Mouse (Mus musculus) liver, postnatal 0 days (tissue): ENCODE measurements around the gene Rtn4rl2. TPM values are rescaled to one million over a fixed set of nuclear protein-coding genes. Genes with fewer than 3 reads are reported as not detected.

Source experiments
- ATAC-seq: fragments of 200-750 bp; cut with Nextera tagmentation; 2 replicates; pipeline ENCODE4 v1.8.0; 2017; ENCODE audit warnings: mild to moderate bottlenecking, moderate library complexity
- DNase-seq: peaks from one replicate; pipeline ENCODE4 v3.0.0-alpha.2; 2016
- H3K27ac ChIP-seq: fragments of 300-500 bp; sonication (generic); 2 replicates; pipeline ENCODE4 v1.5.1; 2014; ENCODE audit warnings: antibody characterized with exemption, moderate library complexity, mild to moderate bottlenecking, low read depth
- H3K27me3 ChIP-seq: fragments of 300-500 bp; sonication (generic); 2 replicates; pipeline ENCODE4 v1.6.1; 2014; ENCODE audit warnings: low read length, control low read depth, mixed read lengths; ENCODE audit not compliant: insufficient read depth
- H3K36me3 ChIP-seq: fragments of 300-500 bp; sonication (generic); replicated peaks from 2 replicates; pipeline ENCODE4 v1.6.1; 2014; ENCODE audit warnings: mild to moderate bottlenecking, control low read depth, low read length, moderate library complexity, mixed read lengths; ENCODE audit not compliant: insufficient read depth
- H3K4me1 ChIP-seq: fragments of 300-500 bp; sonication (generic); 2 replicates; pipeline ENCODE4 v1.6.1; 2014; ENCODE audit warnings: antibody characterized with exemption, mild to moderate bottlenecking, control low read depth; ENCODE audit not compliant: insufficient read depth
- H3K4me2 ChIP-seq: fragments of 300-500 bp; sonication (generic); 2 replicates; pipeline ENCODE4 v1.6.1; 2014; ENCODE audit warnings: low read depth, mild to moderate bottlenecking, low read length, moderate library complexity, mixed read lengths
- H3K4me3 ChIP-seq: fragments of 300-500 bp; sonication (generic); 2 replicates; pipeline ENCODE4 v1.5.1; 2014; ENCODE audit warnings: low read depth, low read length
- H3K9ac ChIP-seq: fragments of 300-500 bp; sonication (generic); replicated peaks from 2 replicates; pipeline ENCODE4 v1.6.1; 2014; ENCODE audit warnings: mild to moderate bottlenecking, moderate library complexity
- H3K9me3 ChIP-seq: fragments of 300-500 bp; sonication (generic); 2 replicates; pipeline ENCODE4 v1.6.1; 2016; ENCODE audit warnings: mild to moderate bottlenecking, control low read depth, low read length, mixed read lengths
- CTCF ChIP-seq: sonication (generic); IDR thresholded peaks from 2 replicates; pipeline ENCODE4 v1.5.1; 2016; ENCODE audit warnings: antibody characterized with exemption, low read depth
- EP300 ChIP-seq: IDR thresholded peaks from 2 replicates; pipeline ENCODE4 v1.6.1; 2016; ENCODE audit warnings: antibody characterized with exemption, low read depth, mild to moderate bottlenecking
- WGBS: fragments of 180-500 bp; shearing (Covaris S2); extraction: QIAGEN DNeasy Blood & Tissue Kit; methylation state at CpG from one replicate; pipeline ENCODE4 v1.1.7; 2014; ENCODE audit not compliant: insufficient replicate concordance; 5-methylcytosine and 5-hydroxymethylcytosine counted together
- polyA plus RNA-seq: library from polyadenylated mRNA; unstranded; fragments of >200 nt; fragmentation: Nextera tagmentation; extraction: Ambion mirVana; gene quantifications from 2 replicates; pipeline ENCODE4 v1.2.1, GENCODE M21; 2015

The Rtn4rl2 gene
- polyA plus RNA-seq, 1 experiment from 2014 or later, result 0.31 TPM

- H3K4me2 ChIP-seq, result no peak overlapping the region
- H3K4me3 ChIP-seq, result no peak overlapping the region
- no peaks in the 10 kb centered on the region for H3K9me3 ChIP-seq
- H3K9ac ChIP-seq, result no peak overlapping the region
- no peak for TF ChIP-seq EP300
- TF ChIP-seq CTCF, result no peak
- 51% methylated on average over 4 of the region's 4 CpGs for WGBS
- H3K36me3 ChIP-seq, result no peaks in the 10 kb centered on the region
- H3K4me1 ChIP-seq, result peaks cover 5% of the 10 kb centered on the region; the same call in 1 of the 2 replicates
- H3K27me3 ChIP-seq, result no peaks in the 10 kb centered on the region
- ATAC-seq, result 0 out of 2 replicates have a peak, but pooled peaks have one; percentile 21
- no peak overlapping the region for H3K27ac ChIP-seq
- DNase-seq, result no peak
Observed at GRCm38 (mm10) chr2:84895495-84896198, 9.1 kb upstream of the Rtn4rl2 start.

- TF ChIP-seq CTCF, result no peak
- TF ChIP-seq EP300, result no peak
- H3K4me3 ChIP-seq, result no peak overlapping the region
- peaks cover 14% of the 10 kb centered on the region for H3K27me3 ChIP-seq
- H3K9me3 ChIP-seq, result no peaks in the 10 kb centered on the region
- DNase-seq (no peak), ATAC-seq (no peak)
- no peak overlapping the region for H3K4me2 ChIP-seq
- 52% methylated on average over 6 of the region's 6 CpGs for WGBS
- H3K4me1 ChIP-seq, result peaks cover 13% of the 10 kb centered on the region
- H3K27ac ChIP-seq, result no peak overlapping the region
- H3K9ac ChIP-seq, result no peak overlapping the region
- H3K36me3 ChIP-seq, result no peaks in the 10 kb centered on the region
Observed at GRCm38 (mm10) chr2:84893359-84893758, 6.8 kb upstream of the Rtn4rl2 start.

- DNase-seq (peak; percentile 83), ATAC-seq (peak; percentile 65)
- H3K9me3 ChIP-seq, result no peaks in the 10 kb centered on the region
- H3K36me3 ChIP-seq, result no peaks in the 10 kb centered on the region
- 0% methylated on average over 5 of the region's 5 CpGs for WGBS
- H3K9ac ChIP-seq, result no peak overlapping the region
- peaks cover 48% of the 10 kb centered on the region for H3K27me3 ChIP-seq
- peaks cover 29% of the 10 kb centered on the region for H3K4me1 ChIP-seq
- no peak overlapping the region for H3K4me2 ChIP-seq
- no peak overlapping the region for H3K4me3 ChIP-seq
- peak; percentile 88 for TF ChIP-seq CTCF
- no peak for TF ChIP-seq EP300
- H3K27ac ChIP-seq, result no peak overlapping the region
Observed at GRCm38 (mm10) chr2:84890045-84890340, 3.5 kb upstream of the Rtn4rl2 start.

GRCm38 (mm10) chr2:84889316-84890044 lies 3.0 kb upstream of the Rtn4rl2 start:
- DNase-seq, result no peak
- no peak overlapping the region for H3K4me3 ChIP-seq
- H3K4me2 ChIP-seq, result peak overlapping the region; percentile 49
- no peaks in the 10 kb centered on the region for H3K9me3 ChIP-seq
- H3K27me3 ChIP-seq, result peaks cover 53% of the 10 kb centered on the region
- TF ChIP-seq EP300, result no peak
- no peak for TF ChIP-seq CTCF
- no peaks in the 10 kb centered on the region for H3K36me3 ChIP-seq
- no peak overlapping the region for H3K9ac ChIP-seq
- ATAC-seq, result no peak
- no peak overlapping the region for H3K27ac ChIP-seq
- WGBS, result 12% methylated on average over 14 of the region's 14 CpGs
- H3K4me1 ChIP-seq, result peaks cover 29% of the 10 kb centered on the region

GRCm38 (mm10) chr2:84888657-84889315 lies 2.3 kb upstream of the Rtn4rl2 start:
- H3K9ac ChIP-seq, result no peak overlapping the region
- peaks cover 34% of the 10 kb centered on the region for H3K4me1 ChIP-seq
- no peaks in the 10 kb centered on the region for H3K9me3 ChIP-seq
- WGBS, result 6% methylated on average over 28 of the region's 28 CpGs
- H3K4me2 ChIP-seq, result peak overlapping the region; percentile 49
- TF ChIP-seq EP300, result no peak
- TF ChIP-seq CTCF, result peak; percentile 77
- ATAC-seq (0 out of 2 replicates have a peak, but pooled peaks have one; percentile 20), DNase-seq (peak; percentile 81)
- H3K4me3 ChIP-seq, result peak overlapping the region; percentile 42; the same call in 1 of the 2 replicates
- peaks cover 60% of the 10 kb centered on the region for H3K27me3 ChIP-seq
- no peak overlapping the region for H3K27ac ChIP-seq
- no peaks in the 10 kb centered on the region for H3K36me3 ChIP-seq
